Mouse (Mus musculus) kidney, postnatal 10 days (tissue): ENCODE results near the gene Tldc1.

Experiments
- DNase-seq: peaks from one replicate; pipeline ENCODE4 v3.0.0; 2021; ENCODE audit warnings: mixed read lengths

The Tldc1 gene

DNA sequence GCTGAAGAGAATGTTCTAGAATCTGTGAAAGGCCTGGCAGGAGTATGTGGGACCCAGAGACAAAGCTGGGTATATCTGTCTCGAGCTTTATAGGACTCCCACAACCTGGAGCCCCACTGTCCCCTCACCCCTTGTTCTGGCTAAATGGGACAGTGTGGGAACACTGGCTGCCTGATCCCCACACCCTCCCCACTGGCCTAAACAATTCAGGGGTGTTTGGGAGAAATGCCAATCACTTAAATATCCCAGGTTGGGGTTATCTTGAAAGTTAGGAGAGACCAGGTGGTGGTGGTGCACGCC, 20.7 kb upstream of the Tldc1 start:
- DNase-seq: no peak

GRCm38 (mm10) chr8:119798170-119798964, 20.2 kb upstream of the Tldc1 start:
- DNase-seq: peak; percentile 77

GRCm38 (mm10) chr8:119795651-119796050, 17.4 kb upstream of the Tldc1 start:
- no peak for DNase-seq

GRCm38 (mm10) chr8:119794689-119795088, 16.5 kb upstream of the Tldc1 start:
- DNase-seq: no peak

DNA sequence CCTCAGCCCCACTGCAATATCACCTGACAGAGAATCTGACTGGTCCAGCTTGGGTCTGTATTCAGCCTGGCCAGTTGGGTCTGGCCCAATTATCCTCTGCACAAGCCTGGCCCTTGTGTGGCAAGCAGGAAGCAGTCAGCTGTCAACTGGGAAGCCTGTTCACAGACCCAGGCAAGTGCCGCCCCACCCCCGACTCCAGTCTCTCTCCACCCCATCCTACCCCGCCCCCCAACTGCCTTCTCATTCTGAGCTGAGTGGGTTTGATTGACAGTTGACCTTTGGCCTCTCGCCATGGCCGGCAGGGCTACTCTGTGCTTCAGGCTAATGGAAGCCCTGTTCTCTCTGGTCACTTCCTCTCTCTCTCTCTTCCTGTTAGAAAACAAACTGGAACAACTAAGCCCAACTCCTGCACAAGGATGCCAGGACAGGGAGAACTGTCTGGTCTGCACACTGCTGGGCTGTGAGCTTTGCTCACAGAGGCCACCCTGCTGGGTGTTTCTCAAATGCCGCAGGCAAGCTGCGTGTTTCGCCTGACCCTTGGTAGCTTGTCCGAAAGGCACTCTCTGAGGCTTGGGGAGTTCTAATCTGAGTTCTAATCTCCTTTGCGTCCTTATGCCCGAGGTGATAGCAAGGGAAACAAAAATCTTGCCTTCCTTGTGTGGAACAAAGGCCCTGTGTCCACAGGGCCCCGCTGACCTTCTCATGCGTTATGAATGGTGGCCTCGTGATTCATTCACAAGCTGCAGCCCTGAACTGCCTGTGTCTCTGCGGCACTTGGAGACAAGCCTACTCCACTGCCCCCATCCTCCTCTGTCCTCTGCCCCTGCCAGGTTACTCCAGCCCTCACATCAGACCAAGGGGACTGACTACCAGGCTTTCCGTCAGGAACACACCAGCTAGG, 13.8 kb upstream of the Tldc1 start:
- peak; percentile 76 for DNase-seq

- no peak for DNase-seq
Observed at GRCm38 (mm10) chr8:119789581-119789980, 11.4 kb upstream of the Tldc1 start.

DNA sequence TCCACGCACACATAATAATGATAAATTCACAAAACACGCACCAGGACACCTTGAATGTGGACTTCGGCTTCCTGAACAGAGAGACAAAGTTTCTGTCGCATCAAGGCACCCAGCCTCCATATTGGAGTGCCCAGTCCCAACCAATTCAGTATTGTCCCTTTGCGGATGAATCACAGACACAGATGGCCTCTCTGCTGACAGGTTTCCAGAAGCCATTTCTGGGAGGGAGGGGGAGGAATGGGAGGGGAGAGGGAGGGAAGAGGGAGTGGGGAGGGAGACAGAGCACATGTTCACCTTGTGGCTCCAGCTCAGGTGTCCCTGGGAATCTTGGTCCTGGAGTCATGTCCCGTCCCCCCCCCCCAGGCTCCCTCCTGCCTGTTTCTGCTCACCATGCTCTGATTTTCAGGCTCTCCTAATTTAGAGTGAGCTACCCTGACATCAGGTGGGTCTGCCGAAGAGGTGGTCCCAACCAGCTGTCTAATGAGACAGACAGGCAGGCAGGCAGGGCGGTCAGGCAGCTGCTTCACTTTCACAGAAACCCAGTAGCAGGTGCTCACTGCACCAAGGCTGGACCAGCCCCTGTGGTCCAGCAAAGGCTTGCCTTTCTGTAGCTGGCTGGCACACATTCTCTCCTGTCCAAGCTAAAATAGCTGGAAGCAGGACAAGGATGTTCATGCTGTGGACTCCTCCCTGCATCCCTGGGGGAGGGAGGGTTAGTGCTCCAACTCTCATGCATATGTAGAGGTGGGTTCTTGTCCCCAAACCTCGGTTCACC, 10.6 kb upstream of the Tldc1 start:
- DNase-seq: no peak

DNA sequence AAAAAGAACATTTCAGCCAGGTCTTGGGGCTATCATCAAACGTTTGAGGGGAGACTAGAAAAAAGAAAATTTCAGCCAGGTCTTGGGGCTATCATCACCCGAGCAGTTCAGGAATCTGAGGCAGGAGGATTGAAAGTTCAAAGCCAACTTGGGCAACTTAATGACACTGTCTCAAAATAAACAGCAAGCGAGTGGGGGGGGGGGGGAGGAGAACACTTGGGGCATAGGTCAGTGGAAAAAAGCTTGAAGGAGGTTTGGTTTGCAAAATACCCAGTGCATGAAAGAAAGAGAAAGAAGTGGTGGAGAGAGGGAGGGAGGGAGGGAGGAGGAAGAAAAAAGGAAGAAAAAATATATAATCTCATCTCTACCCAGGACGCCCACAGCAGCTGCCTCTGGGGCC, 9.1 kb upstream of the Tldc1 start:
- no peak for DNase-seq

GRCm38 (mm10) chr8:119786871-119787270, 8.7 kb upstream of the Tldc1 start:
- DNase-seq: no peak

DNA sequence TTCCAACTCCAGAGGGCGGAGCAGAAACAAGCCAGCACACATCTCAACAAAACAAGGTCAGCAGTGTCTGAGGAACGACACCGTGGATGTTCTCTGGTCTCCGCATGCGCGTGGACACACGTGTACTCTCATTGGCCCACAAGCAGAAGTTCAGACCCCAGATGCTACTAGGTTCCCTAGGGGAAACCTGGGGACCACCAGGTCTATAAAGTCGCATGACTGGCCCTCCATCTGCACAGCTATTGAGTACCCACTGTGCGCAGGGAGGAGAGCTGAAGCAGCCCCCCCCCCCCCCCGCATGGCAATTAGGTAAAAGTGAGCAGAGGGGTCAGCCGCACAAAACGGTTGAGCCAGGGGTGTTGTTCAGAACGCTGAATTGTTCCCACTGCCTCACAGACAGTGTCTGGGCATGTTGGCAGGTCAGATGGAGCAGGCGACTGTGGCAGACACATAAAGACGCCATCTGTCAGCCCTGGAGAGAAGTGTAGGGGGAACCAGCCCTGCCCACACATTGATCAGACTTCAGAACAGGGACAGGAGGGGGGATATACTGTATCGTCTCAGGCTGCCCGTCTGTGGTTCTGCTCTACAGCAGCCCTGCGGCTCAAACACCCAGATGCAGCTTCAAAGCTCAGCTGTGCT, 7.7 kb upstream of the Tldc1 start:
- DNase-seq: no peak

DNA sequence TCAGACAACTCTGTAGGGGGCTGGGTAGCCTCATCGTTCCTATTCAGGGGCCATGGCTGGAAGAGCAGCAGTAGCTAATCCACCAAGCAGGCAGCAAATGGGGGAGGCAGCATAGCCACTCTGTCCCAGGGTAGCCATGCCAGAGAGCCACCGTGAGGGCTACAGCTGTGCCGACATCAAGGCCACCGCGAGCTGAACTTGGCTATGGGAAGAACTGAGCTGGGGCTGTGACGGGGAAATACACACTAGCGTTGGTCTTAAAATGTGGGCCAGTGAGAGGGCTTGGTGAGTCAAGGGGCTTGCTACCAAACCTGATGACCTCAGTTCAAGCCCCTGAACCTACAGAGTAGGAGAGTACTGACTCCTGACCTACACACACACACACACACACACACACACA, 6.5 kb upstream of the Tldc1 start:
- DNase-seq: no peak

DNA sequence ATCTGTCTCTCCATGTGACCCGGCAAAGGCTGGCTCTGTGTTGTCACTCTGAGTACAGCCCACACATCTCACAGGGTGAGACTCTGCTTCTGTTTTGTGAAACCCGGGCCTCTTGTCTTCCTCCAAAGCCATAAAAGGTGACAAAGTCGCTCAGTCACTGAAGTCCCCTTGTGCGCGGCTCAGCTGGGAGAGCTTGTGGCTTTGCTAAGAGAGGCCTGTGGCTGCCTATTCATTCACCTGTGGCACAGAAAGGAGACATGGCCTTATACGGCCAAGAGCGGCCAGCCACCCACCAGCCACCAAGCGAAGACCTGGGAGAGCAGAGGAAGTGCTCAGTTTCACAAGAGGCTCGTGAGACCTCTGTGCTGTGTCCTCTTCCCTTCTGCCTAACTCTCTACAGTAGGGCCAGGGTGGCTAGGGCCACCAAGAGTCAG, 5.9 kb upstream of the Tldc1 start:
- no peak for DNase-seq

DNA sequence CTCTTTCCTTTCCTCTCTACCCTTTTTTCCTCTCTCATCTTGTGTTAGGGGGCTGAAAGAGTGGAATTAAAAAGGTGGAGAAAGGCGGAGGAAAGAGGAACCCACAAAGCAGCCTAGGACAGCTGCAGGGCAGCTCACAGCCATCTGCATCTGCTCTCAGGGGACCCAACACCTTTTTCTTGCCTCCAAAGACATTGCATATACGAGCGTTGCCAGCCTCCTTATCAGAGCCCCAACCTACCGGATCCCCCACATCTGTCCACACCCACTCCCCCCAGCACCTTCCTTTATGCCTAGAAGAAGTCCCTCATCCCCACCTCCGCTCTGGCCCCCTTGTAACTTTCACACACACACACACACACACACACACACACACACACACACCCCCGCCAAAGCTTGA, 5.4 kb upstream of the Tldc1 start:
- no peak for DNase-seq

DNA sequence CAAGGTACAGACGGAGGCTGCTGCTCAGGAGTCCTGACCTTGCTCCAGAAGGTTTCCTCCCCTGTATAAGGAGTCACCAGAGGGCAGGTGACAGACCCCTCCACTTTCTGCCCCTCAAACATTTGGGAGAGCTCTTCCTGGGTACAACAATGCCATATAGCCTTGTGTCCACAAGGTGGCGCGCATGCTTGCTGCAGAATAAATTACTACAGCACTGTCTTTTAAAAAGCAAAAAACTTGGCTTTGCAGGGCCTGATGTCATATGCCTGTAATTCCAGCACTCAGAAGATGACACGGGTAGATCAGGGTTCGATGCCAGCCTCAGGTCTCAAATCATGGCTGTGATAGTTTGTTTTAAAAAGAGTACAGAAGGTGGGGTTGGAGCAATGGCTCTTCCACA, 4.5 kb upstream of the Tldc1 start:
- DNase-seq: peak; percentile 90

- peak; percentile 41 for DNase-seq
Observed at GRCm38 (mm10) chr8:119781086-119781840, 3.0 kb upstream of the Tldc1 start.

DNA sequence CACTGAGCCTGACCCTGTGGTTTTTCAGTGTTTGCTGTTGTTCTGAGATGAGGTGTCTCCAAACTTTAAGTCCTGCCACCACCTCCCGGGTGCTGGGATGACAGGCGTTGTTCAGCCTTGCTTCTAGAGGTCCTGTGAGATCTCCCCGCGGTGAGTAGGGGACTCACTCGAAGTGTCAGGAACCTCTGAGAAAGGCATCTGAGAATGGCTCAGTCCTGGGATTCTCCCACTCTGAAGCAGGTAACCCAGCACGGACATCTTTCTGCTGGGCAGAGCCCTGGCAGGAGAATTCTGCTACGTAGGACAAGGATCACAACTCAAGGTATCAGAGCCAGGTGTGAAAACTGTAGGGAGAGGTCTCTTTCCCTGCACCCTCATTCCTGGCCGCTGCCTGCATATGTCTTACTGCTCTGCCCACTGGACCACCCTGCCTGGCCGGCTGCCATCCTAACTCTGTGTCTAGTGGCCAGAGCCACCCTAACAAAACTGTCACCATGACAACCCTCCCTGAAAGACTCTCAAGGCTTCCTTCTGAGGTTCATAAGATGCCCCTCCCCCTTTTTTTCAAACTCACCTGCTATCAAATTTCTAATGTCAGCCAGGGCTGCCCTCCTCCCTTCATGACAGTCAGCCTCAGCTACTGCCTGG, 2.3 kb upstream of the Tldc1 start:
- DNase-seq: no peak

DNA sequence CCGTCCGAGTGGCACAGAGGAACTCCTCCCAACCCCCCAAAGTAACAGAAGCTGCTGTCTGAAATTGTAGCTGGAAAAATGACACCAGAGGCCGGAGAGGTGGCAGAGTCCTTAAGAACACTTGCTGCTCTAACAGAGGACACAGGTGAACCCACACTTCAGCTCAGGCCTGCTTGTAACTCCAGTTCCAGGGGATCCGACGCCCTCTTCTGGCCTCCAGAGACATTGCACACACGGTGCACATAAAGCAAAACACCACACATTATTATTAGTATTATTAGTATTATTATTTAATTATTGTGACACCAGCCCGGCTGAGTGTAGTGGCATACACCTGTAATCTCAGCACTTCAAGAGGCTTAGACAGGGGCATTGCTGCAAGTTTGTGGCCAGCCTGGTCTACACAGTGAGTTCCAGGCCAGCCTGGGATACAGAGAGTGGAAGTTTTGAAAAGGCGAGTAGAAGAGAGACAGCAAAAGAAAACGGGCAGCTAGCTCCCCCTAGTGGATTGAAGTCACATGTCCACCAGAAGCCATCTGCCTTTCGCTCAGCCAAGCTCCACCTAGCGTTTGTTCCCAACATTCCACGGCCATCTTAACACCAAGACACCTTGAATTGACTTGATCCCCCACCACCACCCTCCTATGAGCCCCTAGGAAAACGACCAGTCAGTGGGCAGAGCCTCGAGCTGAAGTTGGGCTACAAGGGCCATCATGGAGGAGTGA, 959 bp upstream of the Tldc1 start:
- DNase-seq: peak; percentile 92

DNA sequence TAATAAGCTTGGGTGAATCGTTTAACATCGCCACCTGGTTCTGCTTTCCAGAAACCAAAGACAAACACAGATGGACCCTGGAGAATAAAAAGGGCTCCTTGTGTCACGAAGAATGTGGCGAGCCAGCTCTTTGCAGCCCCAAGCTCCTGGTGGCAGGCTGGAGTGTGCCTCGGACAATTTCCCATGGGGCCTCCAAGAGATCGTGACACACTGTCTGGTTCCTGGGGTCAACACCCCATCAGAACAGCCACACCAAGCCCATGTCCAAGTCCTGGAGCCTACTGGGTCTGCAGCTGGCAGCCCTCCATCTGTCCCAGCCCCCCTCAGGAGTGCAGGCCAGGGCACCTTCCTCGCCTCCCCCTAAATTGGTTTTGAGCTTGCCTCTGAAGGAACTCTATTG, 451 bp downstream of the Tldc1 start:
- peak; percentile 60 for DNase-seq

DNA sequence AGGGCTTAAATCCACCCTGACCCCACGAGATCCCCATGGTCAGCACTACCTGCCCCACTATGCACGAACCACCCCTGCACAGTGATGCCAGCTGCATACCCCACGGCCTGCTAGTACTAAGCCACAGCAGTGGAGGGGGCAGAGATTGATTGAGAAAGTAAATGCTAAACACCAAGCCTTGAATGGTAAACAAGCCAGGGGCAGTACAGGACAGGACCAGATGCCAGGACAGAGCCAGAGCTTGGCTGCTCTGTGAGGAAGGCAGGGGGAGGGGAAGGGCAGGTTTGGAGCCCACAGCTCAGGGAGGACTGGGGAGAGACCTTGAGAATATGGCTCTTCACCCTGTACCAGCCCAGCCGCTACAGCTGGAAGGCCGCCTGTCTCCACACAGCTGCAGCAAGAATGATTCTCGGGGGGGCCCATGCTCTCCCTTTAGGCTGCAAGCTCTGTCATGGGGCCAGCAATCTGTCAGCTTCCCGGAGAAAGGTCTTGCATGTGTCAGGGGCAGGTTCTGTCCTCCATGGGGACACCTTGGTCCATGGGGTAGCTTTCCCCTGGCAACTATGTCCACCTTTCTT, 1.5 kb downstream of the Tldc1 start:
- DNase-seq: no peak

DNA sequence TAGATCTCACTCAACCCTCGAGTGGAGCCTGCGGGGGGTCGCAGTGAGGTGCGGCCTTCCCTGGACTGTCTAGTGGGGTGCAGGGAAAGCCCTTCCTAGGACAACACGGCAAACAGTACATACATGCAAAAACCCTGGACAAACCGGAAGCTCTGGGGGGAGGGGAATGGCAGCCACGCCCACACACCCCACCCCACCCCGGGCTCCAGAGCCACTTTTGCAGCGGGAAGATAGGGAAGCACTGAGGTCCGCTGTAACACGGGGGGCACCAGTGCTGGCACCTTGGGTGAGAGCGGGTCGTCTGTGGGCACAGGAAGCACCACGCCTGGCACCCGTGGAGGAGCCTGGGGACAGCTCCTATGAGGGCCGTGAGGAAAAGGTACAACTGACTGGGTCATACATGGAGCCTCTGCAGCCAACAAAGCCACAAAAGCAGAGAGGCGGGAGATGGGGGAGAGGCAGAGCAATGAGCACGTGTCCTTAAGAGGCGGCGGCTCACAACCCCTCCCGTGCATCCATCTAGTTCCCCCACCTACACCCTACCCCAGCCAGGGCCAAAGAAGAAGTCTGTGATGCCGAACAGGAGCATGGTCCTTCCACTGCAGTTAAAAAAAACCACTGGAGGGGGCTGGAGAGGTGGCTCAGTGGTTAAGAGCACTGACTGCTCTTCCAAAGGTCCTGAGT, 12.3 kb downstream of the Tldc1 start:
- DNase-seq: no peak
